Mouse (Mus musculus) C2C12 (cell line): ENCODE measurements around the gene Gm28053.

Experiments
- CTCF ChIP-seq: IDR thresholded peaks from one replicate; pipeline ENCODE4 v1.5.1; 2011; ENCODE audit not compliant: control insufficient read depth, insufficient read depth, insufficient read length
- FOSL1 ChIP-seq: IDR thresholded peaks from one replicate; pipeline ENCODE4 v1.8.0; 2011; ENCODE audit warnings: mild to moderate bottlenecking, low read length; ENCODE audit not compliant: poor library complexity, insufficient read depth, severe bottlenecking
- MAX ChIP-seq: IDR thresholded peaks from one replicate; pipeline ENCODE4 v1.6.1; 2011; ENCODE audit warnings: mild to moderate bottlenecking, control low read depth
- MYOG ChIP-seq: IDR thresholded peaks from one replicate; pipeline ENCODE4 v1.6.1; 2011; ENCODE audit not compliant: control insufficient read depth, insufficient read length; ENCODE audit errors: extremely low read depth

- no peak for TF ChIP-seq CTCF
- no peak for TF ChIP-seq FOSL1
- no peak for TF ChIP-seq MAX
- no peak for TF ChIP-seq MYOG
These were observed 22.9 kb downstream of the Gm28053 start for GRCm38 (mm10) chr6:48741273-48741672.
